ENCODE assay signal across 8 mouse cellular contexts in the genomic region with DNA sequence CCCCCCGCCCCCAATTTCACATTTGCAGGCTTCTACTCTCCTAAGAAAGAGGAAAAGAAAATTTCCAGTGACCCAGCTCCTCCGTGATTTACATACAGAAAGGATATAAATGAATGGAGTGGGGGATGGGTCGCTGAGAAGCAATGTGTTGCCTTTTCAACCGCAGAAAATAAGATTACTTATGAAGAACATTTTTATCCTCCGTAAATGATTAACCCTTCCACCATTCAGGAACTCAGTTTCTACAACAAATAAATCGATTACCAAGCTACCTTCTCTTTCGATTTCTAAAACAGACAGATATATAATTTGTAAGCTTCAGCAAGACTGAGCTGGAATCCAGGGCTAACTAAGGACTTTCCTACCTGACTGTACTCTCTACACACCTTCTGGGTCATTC. TPM values are rescaled to one million over a fixed set of nuclear protein-coding genes. Genes with fewer than 3 reads are reported as not detected.
DNase-seq lines count a peak whose midpoint lies in the region; ATAC-seq and TF ChIP-seq lines count a peak whose summit lies in the region.

No protein-coding gene starts in this region.

- peak overlapping the region; percentile 97; the same call in 1 of the 2 replicates for H3K27ac ChIP-seq in cerebellum, adult 2 months (ENCODE audit: insufficient read depth, low read length)
- H3K27ac ChIP-seq in hindbrain, embryonic 11.5 days (ENCODE audit: low read depth, low read length), result no peak overlapping the region
- no peak overlapping the region for H3K27ac ChIP-seq in liver, embryonic 15.5 days (replicated peaks)
- H3K27ac ChIP-seq in kidney, adult 2 months (ENCODE audit: insufficient read depth, low read depth, low read length), result no peak overlapping the region

- TF ChIP-seq POLR2A in cerebellum, adult 2 months (IDR thresholded peaks at IDR 0.05; ENCODE audit: borderline replicate concordance, insufficient read depth, low read length), result no peak
- TF ChIP-seq POLR2A in kidney, adult 2 months (IDR thresholded peaks at IDR 0.05; ENCODE audit: low read depth, low read length), result no peak

- no peaks in the 10 kb centered on the region for H3K36me3 ChIP-seq in hindbrain, embryonic 11.5 days (ENCODE audit: control insufficient read depth, insufficient read depth, low read length)
- no peaks in the 10 kb centered on the region for H3K36me3 ChIP-seq in liver, embryonic 15.5 days (replicated peaks)
- no peaks in the 10 kb centered on the region for H3K36me3 ChIP-seq in kidney, adult 2 months (ENCODE audit: control insufficient read depth, insufficient read depth, low read length)

- H3K4me1 ChIP-seq in cerebellum, adult 2 months (ENCODE audit: control insufficient read depth, insufficient read depth, low read length), result no peaks in the 10 kb centered on the region
- H3K4me1 ChIP-seq in hindbrain, embryonic 11.5 days (replicated peaks; ENCODE audit: control insufficient read depth, insufficient read depth, low read length), result no peaks in the 10 kb centered on the region
- no peaks in the 10 kb centered on the region for H3K4me1 ChIP-seq in liver, embryonic 15.5 days (replicated peaks)
- no peaks in the 10 kb centered on the region for H3K4me1 ChIP-seq in kidney, adult 2 months (ENCODE audit: control insufficient read depth, insufficient read depth, low read length)

- H3K27me3 ChIP-seq in cerebellum, adult 2 months (ENCODE audit: control insufficient read depth, insufficient read depth, low read length), result no peaks in the 10 kb centered on the region
- H3K27me3 ChIP-seq in hindbrain, embryonic 11.5 days (ENCODE audit: control insufficient read depth, insufficient read depth, low read length), result peaks cover 10% of the 10 kb centered on the region; the same call in 1 of the 2 replicates
- H3K27me3 ChIP-seq in liver, embryonic 15.5 days, result peaks cover 23% of the 10 kb centered on the region
- H3K27me3 ChIP-seq in kidney, adult 2 months (replicated peaks; ENCODE audit: control insufficient read depth, insufficient read depth, low read length), result no peaks in the 10 kb centered on the region; the same call in 1 of the 2 replicates

- no peaks in the 10 kb centered on the region for H3K9me3 ChIP-seq in hindbrain, embryonic 11.5 days (ENCODE audit: control insufficient read depth, low read length)
- H3K9me3 ChIP-seq in liver, embryonic 15.5 days (replicated peaks), result no peaks in the 10 kb centered on the region

- peak overlapping the region; percentile 71 for H3K4me2 ChIP-seq in hindbrain, embryonic 11.5 days (replicated peaks; ENCODE audit: low read depth, low read length)
- peak overlapping the region; percentile 32; the same call in 1 of the 2 replicates for H3K4me2 ChIP-seq in liver, embryonic 15.5 days

- 4% methylated on average over 7 of the region's 7 CpGs for WGBS in cerebellum, adult 2 months
- WGBS in hindbrain, embryonic 11.5 days, result 13% methylated on average over 7 of the region's 7 CpGs
- WGBS in liver, embryonic 15.5 days (ENCODE audit: insufficient replicate concordance), result 15% methylated on average over 7 of the region's 7 CpGs
- WGBS in kidney, adult 2 months, result 10% methylated on average over 7 of the region's 7 CpGs

- no peak for ATAC-seq in hindbrain, embryonic 11.5 days (ENCODE audit: low FRiP score)
- no peak for ATAC-seq in liver, embryonic 15.5 days (ENCODE audit: insufficient read depth)

- peak; percentile 13 for DNase-seq in embryo, embryonic 10 days (ENCODE audit: low spot score)
- DNase-seq in embryo, embryonic 9.5 days (ENCODE audit: extremely low spot score), result no peak
- DNase-seq in cerebellum, adult 2 months, result peak; percentile 31 to 63
- DNase-seq in hindbrain, embryonic 11.5 days (ENCODE audit: low spot score), result peak; percentile 29
- DNase-seq in adrenal gland, postnatal 4 days (ENCODE audit: low spot score in 2 of 2), result no peak
- DNase-seq in kidney, adult 2 months, result no peak
- DNase-seq in ovary, postnatal 14 days (ENCODE audit: low spot score), result no peak

- peak overlapping the region; percentile 48 for H3K4me3 ChIP-seq in cerebellum, adult 2 months (replicated peaks; ENCODE audit: insufficient read depth, low read depth, low read length)
- H3K4me3 ChIP-seq in hindbrain, embryonic 11.5 days (ENCODE audit: low read depth, low read length), result peak overlapping the region; percentile 34
- no peak overlapping the region for H3K4me3 ChIP-seq in liver, embryonic 15.5 days (replicated peaks)
- H3K4me3 ChIP-seq in kidney, adult 2 months (ENCODE audit: insufficient read depth, low read depth, low read length), result no peak overlapping the region

- H3K9ac ChIP-seq in hindbrain, embryonic 11.5 days (ENCODE audit: low read depth, low read length), result no peak overlapping the region; the same call in 1 of the 2 replicates
- no peak overlapping the region for H3K9ac ChIP-seq in liver, embryonic 15.5 days

- no peak for TF ChIP-seq CTCF in cerebellum, adult 2 months (IDR thresholded peaks at IDR 0.05; ENCODE audit: borderline replicate concordance, insufficient read depth, low read depth, low read length)
- TF ChIP-seq CTCF in kidney, adult 2 months (conservative IDR thresholded peaks at IDR 0.05; ENCODE audit: insufficient read depth, insufficient read length, low read depth, low read length), result no peak

RNA-seq across cellular contexts. Expression of a gene that starts 0.3 kb away (rescaled TPM):
- polyA plus RNA-seq in cerebellum, adult 2 months (2012; rRNA removed), result 19.9 and 21.7 TPM in 2 replicates
- 0.95 and 0.97 TPM in 2 replicates for polyA plus RNA-seq in hindbrain, embryonic 11.5 days (2014; fragmentation: Nextera tagmentation; extraction: Ambion mirVana)
- polyA plus RNA-seq in liver, embryonic 15.5 days (2015; fragmentation: Nextera tagmentation; extraction: Ambion mirVana), result not detected in 2 replicates
- under 1 TPM; 0.56 to 0.59 TPM for total RNA-seq in adrenal gland, postnatal 4 days (2021)
- 0.03 TPM in 1 of 2 replicates, not detected in the other for polyA plus RNA-seq in kidney, adult 2 months (2012; rRNA removed)

Comparison
In these comparisons a context has a peak if more than half of its experiments do, and no peak if none do; other contexts are left out.
1. DNase-seq: peak in embryo, embryonic 10 days (single experiment), cerebellum, adult 2 months (2 of 2) and hindbrain, embryonic 11.5 days (single experiment); none in embryo, embryonic 9.5 days (single experiment), adrenal gland, postnatal 4 days (0 of 2), kidney, adult 2 months (single experiment) and ovary, postnatal 14 days (single experiment).
2. H3K4me3 ChIP-seq: peak in cerebellum, adult 2 months (single experiment) and hindbrain, embryonic 11.5 days (single experiment); none in liver, embryonic 15.5 days (single experiment) and kidney, adult 2 months (single experiment).
3. RNA of a gene that starts 0.3 kb away (polyA plus RNA-seq): 19.9 to 21.7 TPM in cerebellum, adult 2 months; 0.95 to 0.97 TPM in hindbrain, embryonic 11.5 days, not detected in liver, embryonic 15.5 days and 0.03 TPM in kidney, adult 2 months; every median in the first group is over 10 times any median in the second.